Mouse (Mus musculus): ENCODE results near the gene Sephs1.
A peak's percentile ranks its signal among the peaks of the same experiment; 100 is the strongest.
"Not testable (repeated sequence)": the region's sequence is repeated elsewhere in the genome, so short reads cannot be mapped to it uniquely, and the experiment has no call there.

The Sephs1 gene

DNA sequence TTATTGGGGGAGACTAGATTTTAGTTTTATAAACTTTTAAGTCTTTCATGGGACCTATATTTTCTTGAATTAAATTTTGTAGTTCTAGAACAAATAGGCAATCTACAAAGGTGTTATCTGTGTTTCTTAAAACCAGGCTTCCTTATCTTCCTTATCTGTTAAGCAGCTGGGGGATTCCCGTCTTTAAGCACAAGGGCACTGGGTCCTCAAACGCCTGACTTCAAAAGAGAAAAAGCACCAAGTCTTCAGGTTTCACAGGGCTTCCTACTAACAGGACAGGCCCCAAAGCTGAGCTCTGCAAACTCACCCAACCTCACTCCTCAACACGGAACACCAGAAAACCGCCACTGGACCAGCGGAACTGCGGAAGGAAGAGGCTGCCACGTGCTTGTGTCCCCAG lies 26.6 kb downstream of the Sephs1 start:
- peak; percentile 67 for DNase-seq (ENCODE audit: low read depth)

DNA sequence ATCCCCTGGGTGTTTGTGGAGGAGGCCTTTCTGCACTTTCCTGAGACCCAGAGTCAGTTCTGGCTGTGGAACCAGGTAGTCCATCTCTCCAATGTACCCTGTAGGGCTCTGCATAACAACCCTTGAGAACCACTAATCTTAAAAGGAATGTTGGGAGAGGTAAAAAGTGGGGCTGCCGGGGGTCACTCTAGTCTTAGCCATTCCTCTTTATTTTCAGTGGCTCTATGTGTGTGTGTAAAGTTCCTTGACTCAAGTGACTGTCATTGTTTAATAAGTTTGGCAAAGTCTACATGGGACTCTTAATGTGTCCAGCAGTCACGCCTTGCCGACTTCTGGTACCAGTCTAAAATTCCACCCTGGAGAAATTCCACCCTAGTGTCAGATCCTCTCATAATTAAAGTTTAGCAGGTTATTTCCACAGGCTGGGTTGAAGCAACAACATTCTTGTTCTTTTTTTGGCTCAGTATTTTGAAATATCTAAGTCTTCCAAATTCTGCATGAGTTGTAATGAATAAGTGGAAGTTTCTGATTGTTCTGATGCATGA lies 27.5 kb downstream of the Sephs1 start:
- DNase-seq (ENCODE audit: low read depth) = no peak

DNA sequence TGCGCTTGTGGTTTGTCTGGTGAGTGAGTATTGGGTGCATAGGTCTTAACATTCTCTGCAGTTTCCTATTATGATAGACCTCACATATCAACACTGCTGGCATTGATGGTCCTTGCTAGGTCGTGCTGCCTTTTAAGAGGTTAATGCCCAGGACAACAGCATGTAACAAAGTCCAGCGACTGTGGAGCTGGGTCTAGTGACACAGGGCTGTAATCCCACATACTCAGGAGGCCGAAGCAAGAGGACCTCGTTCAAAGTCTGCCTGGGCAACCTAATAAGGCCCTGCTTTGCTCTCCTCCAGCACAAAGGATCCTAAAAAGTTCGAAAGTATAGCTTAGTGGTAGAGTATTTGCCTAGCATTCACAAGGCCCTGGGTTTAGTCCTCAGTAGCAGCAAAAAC lies 28.5 kb downstream of the Sephs1 start:
- DNase-seq (ENCODE audit: low read depth) = no peak

- no peak for DNase-seq (ENCODE audit: low read depth)
Observed at GRCm38 (mm10) chr2:4910521-4910920, 29.2 kb downstream of the Sephs1 start.

DNA sequence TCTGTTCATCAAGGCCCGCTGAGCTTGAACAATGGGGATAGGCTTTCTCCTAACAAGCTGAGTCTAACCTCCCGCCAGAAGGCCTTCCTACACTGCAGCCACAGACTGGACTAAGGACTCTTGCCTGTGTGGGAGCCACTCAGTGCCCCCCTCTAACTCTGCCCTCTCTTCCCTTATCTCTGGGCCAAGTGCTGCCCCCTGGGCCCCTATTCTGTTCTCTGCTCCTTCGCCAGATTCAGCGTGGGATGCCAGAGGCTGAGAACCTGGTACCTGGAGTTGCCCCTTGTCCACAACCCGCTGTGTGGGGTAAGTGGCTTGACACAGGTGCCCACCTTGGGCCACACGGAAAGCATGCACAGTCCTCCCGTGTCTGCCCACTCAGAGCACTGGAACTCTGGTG lies 32.6 kb downstream of the Sephs1 start:
- DNase-seq (ENCODE audit: low read depth) = no peak

DNA sequence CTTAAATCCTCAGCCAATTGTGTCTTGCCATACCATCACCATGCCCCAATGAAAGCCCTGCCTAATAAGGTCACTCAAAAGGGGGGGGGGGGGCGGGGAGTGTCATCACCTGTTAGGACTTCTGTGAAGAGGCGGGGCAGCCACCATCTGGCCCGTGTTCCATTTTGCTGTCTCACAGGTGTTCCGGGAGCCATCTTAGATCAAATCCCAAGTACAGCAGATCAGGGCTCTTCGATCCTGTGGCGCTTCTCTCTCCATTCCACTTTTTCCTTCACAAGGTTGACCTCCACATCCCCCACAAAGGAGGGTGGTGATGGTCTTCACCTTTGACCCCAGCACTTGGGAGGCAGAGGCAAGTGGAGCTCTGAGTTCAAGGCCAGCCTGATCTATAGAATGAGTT lies 34.7 kb downstream of the Sephs1 start:
- DNase-seq (ENCODE audit: low read depth) = no peak

- DNase-seq (ENCODE audit: low read depth) = peak; percentile 92
Observed at GRCm38 (mm10) chr2:4917326-4918021, 36.1 kb downstream of the Sephs1 start.

DNA sequence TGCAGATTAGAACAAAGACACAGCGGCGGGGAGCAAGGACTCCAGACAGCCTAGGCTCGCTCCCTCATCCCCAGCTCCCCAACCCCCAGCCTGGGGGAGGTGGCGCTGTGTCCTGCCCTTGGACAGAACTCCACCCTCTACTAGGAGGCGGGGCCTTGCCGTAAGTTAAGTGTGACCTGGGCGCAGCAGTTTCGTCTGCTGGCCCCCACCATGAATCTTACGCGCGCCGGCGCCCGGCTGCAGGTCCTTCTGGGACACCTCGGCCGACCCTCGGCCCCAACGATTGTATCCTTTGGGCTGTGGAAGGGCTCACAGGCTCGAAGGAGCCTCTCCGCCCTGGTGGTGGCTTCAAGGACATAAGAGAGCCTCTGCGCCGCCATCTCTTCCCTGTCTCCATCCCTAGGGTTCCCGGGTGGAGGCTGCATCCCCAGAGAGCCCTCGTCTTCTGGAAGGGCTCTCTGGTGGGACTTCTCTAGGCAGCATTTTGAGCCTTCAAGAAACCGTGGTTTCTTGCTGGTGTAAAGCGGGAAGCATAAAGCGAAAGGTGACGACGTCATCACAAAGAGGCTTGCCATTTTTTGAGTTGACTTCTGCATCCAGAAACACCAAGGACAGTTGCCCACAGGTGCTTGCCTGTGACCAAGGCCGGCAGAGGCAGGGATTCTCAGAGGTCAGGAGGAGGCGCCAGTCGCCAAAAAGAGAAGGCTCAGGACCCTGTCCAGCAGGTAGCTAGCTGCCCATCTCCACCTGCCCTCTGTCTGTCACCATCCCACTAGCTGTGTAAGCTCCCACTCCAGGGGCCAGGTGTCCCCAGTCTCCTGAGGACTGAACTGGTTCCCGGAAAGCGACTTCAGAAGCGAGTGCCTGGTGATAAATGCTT lies 37.7 kb downstream of the Sephs1 start, which contains the start of gene Phyh:
Gene Phyh (plus strand): TSS at position 160 of the 880 bp plus-strand sequence.
- DNase-seq (ENCODE audit: low read depth) = peak; percentile 90

GRCm38 (mm10) chr2:4921019-4921418 lies 39.7 kb downstream of the Sephs1 start:
- no peak for DNase-seq (ENCODE audit: low read depth)

GRCm38 (mm10) chr2:4922476-4923164 lies 41.3 kb downstream of the Sephs1 start:
- DNase-seq (ENCODE audit: low read depth) = no peak

DNA sequence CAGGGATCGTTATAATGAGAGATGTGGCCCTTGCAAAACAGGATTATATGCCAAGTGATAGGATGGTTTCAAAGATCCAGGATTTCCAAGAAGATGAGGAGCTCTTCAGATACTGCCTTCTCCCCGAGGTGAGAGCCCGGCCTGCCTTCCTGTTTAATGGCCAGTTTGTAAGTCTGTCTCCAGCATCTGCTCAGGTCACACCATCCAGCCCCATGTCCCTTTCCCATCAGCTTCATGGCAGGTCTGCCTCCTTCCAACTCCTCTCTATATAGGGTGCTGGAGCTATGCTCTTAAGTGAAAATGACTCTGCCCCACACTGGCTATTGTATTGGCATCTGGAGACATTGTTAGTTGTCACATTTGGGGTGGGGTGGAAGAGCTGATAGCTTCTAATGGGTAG lies 46.0 kb downstream of the Sephs1 start:
- DNase-seq (ENCODE audit: low read depth) = no peak

DNA sequence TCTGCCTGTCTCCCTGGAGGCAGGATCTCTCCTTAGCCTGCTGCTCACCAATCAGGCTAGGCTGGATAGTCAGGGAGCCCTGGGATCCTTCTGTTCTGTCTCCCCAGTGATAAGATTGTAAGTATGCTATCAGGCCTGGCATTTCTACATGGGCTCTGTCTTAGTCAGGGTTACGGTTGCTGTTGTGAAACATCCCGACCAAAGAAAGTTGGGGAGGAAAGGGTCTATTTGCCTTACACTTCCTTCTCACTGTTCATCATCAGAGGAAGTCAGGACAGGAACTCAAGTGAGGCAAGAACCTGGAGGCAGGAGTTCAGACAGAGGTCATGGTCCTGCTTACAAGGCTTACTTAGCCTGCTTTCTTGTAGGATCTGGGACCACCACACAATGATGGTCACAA lies 47.9 kb downstream of the Sephs1 start:
- DNase-seq (ENCODE audit: low read depth) = no peak

GRCm38 (mm10) chr2:4934516-4934915 lies 53.2 kb downstream of the Sephs1 start:
- no peak for DNase-seq (ENCODE audit: low read depth)

GRCm38 (mm10) chr2:4937931-4938330 lies 56.6 kb downstream of the Sephs1 start:
- no peak for DNase-seq (ENCODE audit: low read depth)

DNA sequence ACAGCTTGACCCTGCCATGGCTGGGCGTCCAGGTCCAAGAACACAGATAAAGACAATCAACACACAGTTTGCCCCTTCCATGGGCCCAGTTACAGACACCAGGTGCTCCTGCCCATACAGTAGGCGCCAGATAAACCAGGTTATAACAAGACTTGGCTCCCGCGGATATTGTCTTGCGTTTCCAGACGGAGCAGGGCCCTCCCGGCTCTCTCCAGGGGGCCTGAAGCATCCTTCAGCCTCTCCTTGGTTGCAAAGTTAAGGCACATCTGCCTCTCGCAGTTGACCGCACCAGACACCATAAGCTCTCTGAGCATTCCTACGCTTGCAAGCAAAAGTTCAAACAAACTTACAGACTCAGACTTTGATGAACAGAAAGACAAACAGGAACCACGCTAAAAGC lies 59.5 kb downstream of the Sephs1 start:
- DNase-seq (ENCODE audit: low read depth) = no peak

DNA sequence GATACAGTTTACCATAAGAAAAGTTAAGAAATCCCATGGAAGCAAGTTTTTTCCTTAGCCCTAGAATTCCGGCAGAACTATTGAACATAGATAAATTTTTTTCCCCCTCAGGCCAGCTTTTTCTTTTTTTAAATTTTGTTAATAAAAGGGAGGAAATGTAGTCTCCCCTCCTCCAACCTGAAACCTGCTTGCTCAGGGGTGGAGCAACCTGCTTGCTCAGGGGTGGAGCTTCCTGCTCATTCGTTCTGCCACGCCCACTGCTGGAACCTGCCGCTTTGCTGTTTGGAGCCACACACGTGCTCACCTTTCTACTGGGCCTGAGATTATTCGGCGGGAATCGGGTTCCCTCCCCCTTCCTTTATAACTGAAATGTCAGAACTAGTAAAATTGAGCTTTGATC lies 68.3 kb downstream of the Sephs1 start:
- not testable (repeated sequence) for DNase-seq (ENCODE audit: low read depth)

DNA sequence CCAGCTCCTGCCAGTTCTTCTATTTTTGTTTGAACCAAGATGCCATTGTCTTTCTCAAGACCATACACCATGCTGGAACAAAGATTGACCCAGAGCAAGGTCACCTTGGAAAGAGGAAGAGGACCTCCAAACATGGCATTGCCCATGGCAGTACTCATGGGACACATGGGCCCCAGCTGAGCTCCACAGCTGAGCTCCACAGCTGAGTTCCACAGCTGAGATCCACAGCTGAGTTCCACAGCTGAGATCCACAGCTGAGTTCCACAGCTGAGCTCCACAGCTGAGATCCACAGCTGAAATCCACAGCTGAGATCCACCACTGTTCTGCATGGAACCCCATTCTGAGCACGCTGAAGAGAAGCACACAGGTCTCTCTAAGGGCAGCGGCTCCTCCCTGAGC lies 69.6 kb downstream of the Sephs1 start:
- DNase-seq (ENCODE audit: low read depth) = no peak

GRCm38 (mm10) chr2:4954216-4954760 lies 72.9 kb downstream of the Sephs1 start:
- no peak for DNase-seq (ENCODE audit: low read depth)

- no peak for DNase-seq (ENCODE audit: low read depth)
Observed at GRCm38 (mm10) chr2:4958039-4958438, 76.7 kb downstream of the Sephs1 start.
